Mouse (Mus musculus): ENCODE results near the gene Angel2.

Angel2 gene

DNA sequence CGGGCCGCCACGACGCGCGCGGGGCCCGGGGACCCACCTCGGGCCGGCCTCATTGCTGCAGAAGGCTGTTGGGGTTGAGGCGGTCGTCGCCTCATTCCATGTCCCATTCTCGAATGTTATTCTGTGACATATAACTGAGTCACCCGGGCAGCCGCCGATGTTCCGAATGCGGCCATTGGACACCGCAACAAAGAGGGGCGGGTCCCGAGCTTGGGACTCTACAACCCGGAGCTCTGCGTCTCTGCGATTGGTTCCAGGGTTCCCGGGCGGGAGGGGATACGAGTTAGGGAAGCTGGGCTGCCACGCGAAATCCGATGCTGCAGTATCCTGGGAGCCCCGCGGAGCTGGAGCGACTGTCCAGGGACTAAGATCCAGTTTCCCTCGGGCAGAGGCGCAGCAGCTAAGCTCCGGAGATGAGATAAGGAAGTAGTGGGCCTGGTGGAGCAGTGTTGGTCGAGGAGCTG lies 54.2 kb downstream of the Angel2 start, which contains the start of gene Vash2:
TSS of gene Vash2 (minus strand) at position 197 of the 464 bp plus-strand sequence.
- peak; percentile 97 for DNase-seq (ENCODE audit: inconsistent ontology term)

- no peak for DNase-seq (ENCODE audit: inconsistent ontology term)
Measured at GRCm38 (mm10) chr1:190980470-190980869, 55.6 kb downstream of the Angel2 start.

DNA sequence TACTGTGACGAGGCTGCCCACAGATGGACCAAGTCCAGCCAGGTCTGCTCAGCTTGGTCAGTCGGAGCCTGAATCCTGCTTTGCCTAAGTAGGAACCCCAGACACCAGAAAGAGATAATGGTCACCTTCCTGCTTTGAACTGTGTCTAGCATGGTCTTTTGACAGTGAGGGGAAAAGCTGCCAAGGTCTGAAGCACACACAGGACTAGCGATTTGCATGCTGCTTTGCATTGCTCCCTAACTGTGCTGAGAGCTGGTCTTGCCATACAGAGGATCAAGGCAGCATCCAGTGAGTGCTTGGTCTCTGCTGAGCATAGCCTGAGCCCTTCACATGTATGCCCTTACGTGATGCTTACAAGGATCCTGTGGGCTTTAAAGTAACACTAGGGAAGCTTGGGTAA lies 56.5 kb downstream of the Angel2 start:
- DNase-seq (ENCODE audit: inconsistent ontology term): no peak

GRCm38 (mm10) chr1:190989437-190990082 lies 64.6 kb downstream of the Angel2 start:
- DNase-seq (ENCODE audit: inconsistent ontology term): no peak

- DNase-seq (ENCODE audit: inconsistent ontology term): peak; percentile 88
Measured at GRCm38 (mm10) chr1:190995548-190995947, 70.6 kb downstream of the Angel2 start.

DNA sequence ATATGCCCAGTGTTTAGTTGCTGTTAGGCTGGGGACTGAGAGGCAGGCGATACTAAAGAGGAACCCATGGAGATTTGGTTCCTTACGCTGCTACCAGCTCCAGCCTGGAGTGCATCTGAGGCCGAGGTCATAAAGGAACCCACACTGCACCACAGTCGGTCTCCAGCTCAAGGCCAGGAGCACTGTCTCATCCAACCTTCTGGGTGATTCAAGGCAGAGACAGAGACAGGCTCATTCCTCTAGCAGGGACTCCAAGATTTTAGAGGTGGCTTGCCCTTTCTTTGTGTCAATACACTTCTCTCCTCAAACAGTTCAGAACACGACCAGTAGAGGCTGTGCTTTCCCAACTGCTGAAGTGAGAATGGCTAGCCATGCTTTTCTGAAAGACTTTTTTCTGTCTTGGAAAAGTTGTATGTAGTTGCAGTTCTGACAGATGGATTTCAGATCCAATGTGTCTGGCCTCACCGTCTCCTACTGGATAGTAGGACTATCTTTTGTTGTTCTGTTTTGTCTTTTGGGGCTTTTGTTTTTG lies 71.5 kb downstream of the Angel2 start:
- DNase-seq (ENCODE audit: inconsistent ontology term): peak; percentile 12

All from Muller cell, postnatal 12 days (primary cell).